Mouse (Mus musculus) limb, embryonic 14.5 days (tissue): ENCODE data around the gene Dnase1l3. TPM values are rescaled to one million over a fixed set of nuclear protein-coding genes. Genes with fewer than 3 reads are reported as not detected.

Experiments used
- ATAC-seq: fragments of 200-750 bp; cut with Nextera tagmentation; 2 replicates; pipeline ENCODE4 v1.8.0; 2017; ENCODE audit warnings: low read depth, moderate number of reproducible peaks, moderate TSS enrichment; ENCODE audit not compliant: low FRiP score
- DNase-seq: peaks from one replicate; pipeline ENCODE4 v3.0.0-alpha.2; 2015; ENCODE audit warnings: low spot score
- H3K27ac ChIP-seq: fragments of 300-500 bp; sonication (generic); replicated peaks from 2 replicates; pipeline ENCODE4 v1.5.1; 2014; ENCODE audit warnings: low read depth, mild to moderate bottlenecking, low read length, moderate library complexity, mixed read lengths
- H3K27me3 ChIP-seq: fragments of 300-500 bp; sonication (generic); 2 replicates; pipeline ENCODE4 v1.6.1; 2014; ENCODE audit warnings: low read length, mixed read lengths; ENCODE audit not compliant: control insufficient read depth, insufficient read depth
- H3K36me3 ChIP-seq: fragments of 300-500 bp; sonication (generic); 2 replicates; pipeline ENCODE4 v1.6.1; 2014; ENCODE audit warnings: mild to moderate bottlenecking, low read length, moderate library complexity, mixed read lengths; ENCODE audit not compliant: control insufficient read depth, insufficient read depth
- H3K4me1 ChIP-seq: fragments of 300-500 bp; sonication (generic); 2 replicates; pipeline ENCODE4 v1.6.1; 2014; ENCODE audit warnings: antibody characterized with exemption, low read length, mixed read lengths; ENCODE audit not compliant: control insufficient read depth, insufficient read depth
- H3K4me2 ChIP-seq: fragments of 300-500 bp; sonication (generic); replicated peaks from 2 replicates; pipeline ENCODE4 v1.6.1; 2014; ENCODE audit warnings: low read depth, mild to moderate bottlenecking, low read length, moderate library complexity; ENCODE audit not compliant: severe bottlenecking
- H3K4me3 ChIP-seq: fragments of 300-500 bp; sonication (generic); replicated peaks from 2 replicates; pipeline ENCODE4 v1.5.1; 2014; ENCODE audit warnings: low read length
- H3K9ac ChIP-seq: fragments of 300-500 bp; sonication (generic); 2 replicates; pipeline ENCODE4 v1.6.1; 2014; ENCODE audit warnings: mild to moderate bottlenecking, low read depth, low read length, moderate library complexity; ENCODE audit not compliant: severe bottlenecking
- H3K9me3 ChIP-seq: fragments of 300-500 bp; sonication (generic); 2 replicates; pipeline ENCODE4 v1.6.1; 2016; ENCODE audit warnings: low read length; ENCODE audit not compliant: control insufficient read depth
- POLR2A ChIP-seq: fragments of 200-500 bp; IDR thresholded peaks from 2 replicates; pipeline ENCODE4 v1.8.0; 2012; ENCODE audit warnings: inconsistent platforms, mild to moderate bottlenecking, moderate library complexity, borderline replicate concordance; ENCODE audit not compliant: insufficient read depth, insufficient read length; ENCODE audit errors: extremely low read depth
- WGBS: fragments of 180-500 bp; shearing (Covaris S2); extraction: QIAGEN DNeasy Blood & Tissue Kit; methylation state at CpG from one replicate; pipeline ENCODE4 v1.1.7; 2014; 5-methylcytosine and 5-hydroxymethylcytosine counted together
- polyA plus RNA-seq, 2 experiments: library from polyadenylated mRNA; depleted of rRNA in 1 of 2; stranded (reverse) in 1 of 2; unstranded in 1 of 2; fragments of >200 nt; fragmentation: Nextera tagmentation in 1 of 2; extraction: Ambion mirVana in 1 of 2; gene quantifications; 2 replicates each; pipeline versions ENCODE4 v1.2.1 to v1.2.3; 2012 to 2014

The Dnase1l3 gene
- polyA plus RNA-seq, 2 experiments, result 0.11 to 0.92 TPM

DNA sequence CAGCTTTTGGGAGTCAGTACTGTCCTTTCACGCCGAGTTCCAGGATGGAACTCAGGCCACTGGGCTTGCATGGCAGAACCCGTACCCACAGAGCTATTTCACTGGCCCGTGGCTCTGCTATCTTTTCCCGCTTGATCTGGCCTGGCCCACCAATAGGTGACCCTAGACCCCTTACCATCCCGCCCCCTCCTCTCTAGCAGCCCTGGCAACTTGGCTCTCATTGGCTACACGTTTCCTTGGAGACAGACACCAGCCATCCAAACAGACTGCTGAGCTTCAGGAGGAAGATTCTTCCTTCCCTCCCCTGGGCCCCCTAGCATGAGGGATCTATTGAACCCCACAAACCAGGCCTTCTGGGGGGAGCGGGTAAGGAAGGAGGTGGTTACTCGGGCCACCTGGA, 37.3 kb downstream of the Dnase1l3 start, which contains the start of gene Gm45521:
Gene Gm45521, plus strand, starts transcription at position 240 of the 400 bp plus-strand sequence.
- DNase-seq (no peak), ATAC-seq (no peak)
- Histone ChIP-seq H3K36me3 (0 out of 2 replicates have a peak, but pooled peaks cover 3% of the 10 kb centered on the region), H3K9me3 (no peaks in the 10 kb centered on the region), H3K4me2 (no peak within 1 kb of the TSS), H3K4me1 (peaks cover 13% of the 10 kb centered on the region), H3K9ac (no peak within 1 kb of the TSS), H3K4me3 (no peak within 1 kb of the TSS), H3K27me3 (no peaks in the 10 kb centered on the region), H3K27ac (no peak within 1 kb of the TSS)
- no peak for TF ChIP-seq POLR2A
- 57% methylated on average over 9 of the region's 9 CpGs for WGBS

DNA sequence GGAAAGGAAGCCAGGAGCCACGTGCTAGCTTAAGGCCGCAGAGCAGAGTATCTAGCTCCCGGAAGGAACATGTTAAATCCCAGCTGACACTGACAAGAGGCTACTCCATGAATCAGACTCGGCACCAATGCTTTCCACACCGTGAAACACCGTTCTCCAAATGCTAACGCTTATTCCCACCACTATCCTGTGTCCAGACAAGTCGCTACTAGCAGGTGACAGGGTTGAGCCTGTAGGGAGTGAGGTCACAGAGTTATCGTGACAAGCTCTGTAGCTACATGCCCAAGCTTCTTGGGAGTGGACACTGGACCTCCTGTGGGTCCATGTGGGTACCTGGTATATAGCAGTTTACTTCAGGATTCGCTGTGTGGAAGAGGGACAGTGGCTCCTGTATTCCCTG, 37.9 kb downstream of the Dnase1l3 start:
- no peak overlapping the region for H3K4me3 ChIP-seq
- H3K4me2 ChIP-seq, result no peak overlapping the region
- H3K4me1 ChIP-seq, result peaks cover 13% of the 10 kb centered on the region
- H3K36me3 ChIP-seq, result peaks cover 8% of the 10 kb centered on the region
- H3K27ac ChIP-seq, result no peak overlapping the region
- WGBS, result 73% methylated on average over 10 of the region's 10 CpGs
- no peak for ATAC-seq
- TF ChIP-seq POLR2A, result no peak
- no peaks in the 10 kb centered on the region for H3K27me3 ChIP-seq
- no peak for DNase-seq
- H3K9ac ChIP-seq, result no peak overlapping the region
- no peaks in the 10 kb centered on the region for H3K9me3 ChIP-seq

DNA sequence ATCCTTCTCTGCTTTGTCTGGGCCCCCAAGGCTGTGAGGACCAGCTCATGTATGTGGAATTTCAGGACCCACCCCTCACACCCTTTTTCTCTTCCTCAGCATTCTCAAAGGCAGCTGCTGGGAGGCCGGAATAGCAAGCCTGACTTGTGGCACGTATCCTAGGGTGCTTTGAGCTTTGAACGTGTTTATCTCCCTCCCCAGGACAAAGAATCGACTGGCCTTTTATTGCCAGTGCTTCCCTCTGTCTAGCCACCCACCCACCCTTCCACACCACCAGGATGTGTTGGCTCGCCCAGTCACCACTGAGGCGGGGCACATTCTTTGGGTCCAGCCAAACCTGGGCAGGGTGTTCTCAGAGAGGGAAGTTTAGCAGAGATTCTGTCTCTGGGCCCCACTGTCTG, 40.3 kb downstream of the Dnase1l3 start:
- 0 out of 2 replicates have a peak, but pooled peaks have one; percentile 38 for ATAC-seq

DNA sequence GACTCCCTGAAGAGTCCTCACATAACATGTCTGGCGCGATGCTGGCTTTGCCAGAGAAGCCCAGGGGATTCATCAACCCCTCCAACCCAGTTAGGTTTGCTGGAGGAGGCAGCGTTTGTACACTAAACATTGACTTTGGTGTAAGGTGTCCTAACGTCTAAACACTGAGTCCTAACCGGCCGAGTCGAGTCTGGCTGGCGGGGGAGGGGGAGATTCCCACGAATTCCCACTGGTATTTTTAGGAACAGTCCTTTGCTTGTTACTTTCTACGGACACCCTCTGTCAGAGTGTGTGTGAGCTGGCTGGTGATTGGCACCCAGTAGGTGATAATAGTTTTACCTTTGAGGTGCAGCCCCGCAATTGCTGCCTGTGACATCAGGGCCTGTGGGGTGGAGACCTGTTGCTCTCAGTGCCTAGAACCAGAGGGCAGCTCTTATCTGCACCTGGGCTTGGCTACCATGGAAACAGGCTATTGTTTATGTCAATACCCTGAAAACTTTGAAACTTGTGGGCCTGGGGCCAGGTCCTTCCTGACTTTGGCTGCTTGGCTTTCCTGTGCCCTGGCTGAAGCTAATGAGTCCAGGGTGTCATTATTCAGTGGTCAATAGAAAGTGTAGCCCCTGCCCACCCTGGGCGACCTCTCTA, 41.6 kb downstream of the Dnase1l3 start:
- ATAC-seq (peak; percentile 10; the same call in 1 of the 2 replicates), DNase-seq (no peak)
- peaks cover 13% of the 10 kb centered on the region for H3K4me1 ChIP-seq
- 23% methylated on average over 12 of the region's 12 CpGs for WGBS
- no peak for TF ChIP-seq POLR2A
- H3K36me3 ChIP-seq, result peaks cover 43% of the 10 kb centered on the region
- H3K27ac ChIP-seq, result 0 out of 2 replicates have a peak overlapping the region, but pooled peaks have one; percentile 21
- no peak overlapping the region for H3K9ac ChIP-seq
- no peak overlapping the region for H3K4me2 ChIP-seq
- no peaks in the 10 kb centered on the region for H3K9me3 ChIP-seq
- H3K4me3 ChIP-seq, result no peak overlapping the region
- no peaks in the 10 kb centered on the region for H3K27me3 ChIP-seq

More for the DNA sequence above, 40.3 kb downstream of the Dnase1l3 start:
- Histone ChIP-seq H3K4me1 (peaks cover 13% of the 10 kb centered on the region), H3K4me2 (no peak overlapping the region), H3K36me3 (peaks cover 31% of the 10 kb centered on the region), H3K27me3 (no peaks in the 10 kb centered on the region), H3K27ac (no peak overlapping the region; the same call in 1 of the 2 replicates), H3K4me3 (no peak overlapping the region), H3K9me3 (no peaks in the 10 kb centered on the region), H3K9ac (no peak overlapping the region)
- 43% methylated on average over 6 of the region's 6 CpGs for WGBS
- DNase-seq, result no peak
- TF ChIP-seq POLR2A, result no peak

DNA sequence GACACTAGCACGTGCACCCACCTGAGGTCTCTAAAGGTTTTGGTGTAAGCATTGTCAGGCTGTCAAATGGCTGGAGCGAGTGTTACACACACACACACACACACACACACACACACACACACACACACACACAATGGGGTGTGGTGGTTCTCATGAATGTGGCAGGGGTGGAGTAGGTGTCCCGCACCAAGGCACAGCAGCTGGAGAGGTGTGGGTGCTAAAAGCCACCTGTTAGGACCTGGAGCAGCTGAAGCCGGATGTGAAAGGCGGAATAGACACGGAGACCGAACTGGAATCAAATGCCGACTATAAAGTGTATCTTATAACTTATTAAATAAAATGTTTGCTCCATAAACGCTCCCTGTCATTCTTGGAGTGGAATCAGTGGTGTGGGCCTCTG, 43.1 kb downstream of the Dnase1l3 start:
- Histone ChIP-seq H3K27me3 (no peaks in the 10 kb centered on the region), H3K4me2 (no peak overlapping the region), H3K9ac (no peak overlapping the region), H3K27ac (no peak overlapping the region), H3K4me1 (peaks cover 13% of the 10 kb centered on the region), H3K4me3 (no peak overlapping the region), H3K9me3 (no peaks in the 10 kb centered on the region), H3K36me3 (peaks cover 52% of the 10 kb centered on the region)
- 88% methylated on average over 9 of the region's 9 CpGs for WGBS
- ATAC-seq (no peak), DNase-seq (no peak)
- TF ChIP-seq POLR2A, result no peak
